Mouse (Mus musculus) myocyte (in vitro differentiated cells): ENCODE data around the gene Gpi1.

Source experiments
- CEBPB ChIP-seq: IDR thresholded peaks from 2 replicates; pipeline ENCODE4 v1.6.1; 2011; ENCODE audit warnings: mild to moderate bottlenecking, moderate library complexity; ENCODE audit not compliant: poor library complexity, insufficient read depth, severe bottlenecking
- E2F4 ChIP-seq: IDR thresholded peaks from one replicate; pipeline ENCODE4 v1.6.1; 2011; ENCODE audit warnings: mild to moderate bottlenecking, control low read depth, moderate library complexity; ENCODE audit not compliant: insufficient read depth
- MAX ChIP-seq: IDR thresholded peaks from one replicate; pipeline ENCODE4 v1.6.1; 2011; ENCODE audit warnings: low read depth, mild to moderate bottlenecking, control low read depth
- MYOD1 ChIP-seq, 3 experiments: IDR thresholded peaks; one replicate each; pipeline ENCODE4 v1.6.1; 2011; ENCODE audit warnings: control low read depth in 2 of 3, low read depth in 2 of 3, mild to moderate bottlenecking in 2 of 3, moderate library complexity in 1 of 3; ENCODE audit not compliant: insufficient read length in 2 of 3, control insufficient read depth in 1 of 3
- MYOG ChIP-seq, 3 experiments: IDR thresholded peaks; one replicate each; pipeline ENCODE4 v1.6.1; 2011; ENCODE audit warnings: control low read depth in 2 of 3, low read depth in 2 of 3, mild to moderate bottlenecking in 2 of 3; ENCODE audit not compliant: insufficient read length in 2 of 3, control insufficient read depth in 1 of 3, insufficient read depth in 1 of 3
- POLR2A ChIP-seq: IDR thresholded peaks from one replicate; pipeline ENCODE4 v1.6.1; 2011; ENCODE audit warnings: low read depth, mild to moderate bottlenecking, control low read depth, moderate library complexity; ENCODE audit not compliant: insufficient read length
- POLR2AphosphoS2 ChIP-seq: IDR thresholded peaks from one replicate; pipeline ENCODE4 v1.6.1; 2011; ENCODE audit warnings: low read depth, control low read depth; ENCODE audit not compliant: insufficient read length
- REST ChIP-seq: IDR thresholded peaks from one replicate; pipeline ENCODE4 v1.6.1; 2011; ENCODE audit warnings: mild to moderate bottlenecking, control low read depth, moderate library complexity; ENCODE audit not compliant: insufficient read depth, insufficient read length
- TCF12 ChIP-seq: IDR thresholded peaks from one replicate; pipeline ENCODE4 v1.6.1; 2011; ENCODE audit warnings: mild to moderate bottlenecking, control low read depth; ENCODE audit not compliant: poor library complexity, insufficient read depth, severe bottlenecking

- TF ChIP-seq POLR2A (no peak), POLR2AphosphoS2 (no peak), MAX (no peak), CEBPB (no peak), E2F4 (no peak), REST (no peak), TCF12 (no peak), MYOD1 (IDR thresholded peaks at IDR 0.05; ENCODE audit: control insufficient read depth in 1 of 3, insufficient read length in 2 of 3, low read depth in 2 of 3) (no peak), MYOG (IDR thresholded peaks at IDR 0.05; ENCODE audit: control insufficient read depth in 1 of 3, insufficient read depth in 1 of 3, insufficient read length in 2 of 3, low read depth in 2 of 3) (no peak)
These were observed 35.8 kb upstream of the Gpi1 start for GRCm38 (mm10) chr7:34265876-34266346.
